Mouse (Mus musculus) testis, adult 2 months (tissue): ENCODE results near the gene Camta1. TPM values are rescaled to one million over a fixed set of nuclear protein-coding genes. Genes with fewer than 3 reads are reported as not detected.

Experiments used
- H3K27ac ChIP-seq: fragments of 200-500 bp; 2 replicates; pipeline ENCODE4 v1.5.1; 2012; ENCODE audit warnings: low read depth, low read length; ENCODE audit not compliant: control insufficient read depth, insufficient read depth
- H3K27me3 ChIP-seq: fragments of 200-500 bp; 2 replicates; pipeline ENCODE4 v1.6.1; 2012; ENCODE audit warnings: mild to moderate bottlenecking, low read length, moderate library complexity; ENCODE audit not compliant: control insufficient read depth, insufficient read depth
- H3K36me3 ChIP-seq: fragments of 200-500 bp; 2 replicates; pipeline ENCODE4 v1.6.1; 2012; ENCODE audit warnings: mild to moderate bottlenecking, low read length; ENCODE audit not compliant: control insufficient read depth, insufficient read depth
- H3K4me1 ChIP-seq: fragments of 200-500 bp; 2 replicates; pipeline ENCODE4 v1.6.1; 2012; ENCODE audit warnings: low read length; ENCODE audit not compliant: control insufficient read depth, insufficient read depth
- H3K4me3 ChIP-seq: fragments of 200-500 bp; 2 replicates; pipeline ENCODE4 v1.5.1; 2012; ENCODE audit warnings: low read depth, mild to moderate bottlenecking, low read length, moderate library complexity, mixed read lengths; ENCODE audit not compliant: control insufficient read depth
- CTCF ChIP-seq: fragments of 200-500 bp; IDR thresholded peaks from 2 replicates; pipeline ENCODE4 v1.5.1; 2012; ENCODE audit warnings: low read depth, mild to moderate bottlenecking, inconsistent platforms, low read length, moderate library complexity; ENCODE audit not compliant: control insufficient read depth, insufficient read depth, insufficient replicate concordance
- POLR2A ChIP-seq: fragments of 200-500 bp; IDR thresholded peaks from 2 replicates; pipeline ENCODE4 v1.6.1; 2012; ENCODE audit warnings: low read depth, mild to moderate bottlenecking, inconsistent platforms, low read length, moderate library complexity; ENCODE audit not compliant: control insufficient read depth
- polyA plus RNA-seq: library from polyadenylated mRNA; depleted of rRNA; stranded (reverse); fragments of >200 nt; gene quantifications from 2 replicates; pipeline ENCODE4 v1.2.3, GENCODE M21; 2012

The Camta1 gene
- polyA plus RNA-seq, 1 experiment = 15.4 TPM

GRCm38 (mm10) chr4:151385985-151386700 lies 475.5 kb downstream of the Camta1 start:
- Histone ChIP-seq H3K27me3 (no peaks in the 10 kb centered on the region), H3K27ac (no peak overlapping the region), H3K36me3 (no peaks in the 10 kb centered on the region), H3K4me3 (peak overlapping the region; percentile 76; the same call in 1 of the 2 replicates), H3K4me1 (peaks cover 11% of the 10 kb centered on the region)
- no peak for TF ChIP-seq POLR2A
- no peak for TF ChIP-seq CTCF

- no peak overlapping the region for H3K27ac ChIP-seq
- peak overlapping the region; percentile 79 for H3K4me3 ChIP-seq
- H3K4me1 ChIP-seq = peaks cover 7% of the 10 kb centered on the region; the same call in 1 of the 2 replicates
- no peaks in the 10 kb centered on the region for H3K27me3 ChIP-seq
- H3K36me3 ChIP-seq = no peaks in the 10 kb centered on the region
- TF ChIP-seq POLR2A = no peak
- TF ChIP-seq CTCF = no peak
Measured at GRCm38 (mm10) chr4:151377731-151378130, 483.9 kb downstream of the Camta1 start.

- Histone ChIP-seq H3K27me3 (no peaks in the 10 kb centered on the region), H3K4me3 (peak overlapping the region; percentile 79), H3K36me3 (no peaks in the 10 kb centered on the region), H3K27ac (peak overlapping the region; percentile 64), H3K4me1 (peaks cover 7% of the 10 kb centered on the region; the same call in 1 of the 2 replicates)
- 0 out of 2 replicates have a peak, but pooled peaks have one; percentile 24 for TF ChIP-seq POLR2A
- no peak for TF ChIP-seq CTCF
Measured at GRCm38 (mm10) chr4:151376234-151376633, 485.4 kb downstream of the Camta1 start.

- TF ChIP-seq POLR2A (no peak), CTCF (no peak)
- Histone ChIP-seq H3K4me3 (no peak overlapping the region), H3K27me3 (no peaks in the 10 kb centered on the region), H3K4me1 (peaks cover 7% of the 10 kb centered on the region; the same call in 1 of the 2 replicates), H3K36me3 (no peaks in the 10 kb centered on the region), H3K27ac (no peak overlapping the region)
Measured at GRCm38 (mm10) chr4:151372855-151373566, 488.7 kb downstream of the Camta1 start.

- TF ChIP-seq CTCF (no peak), POLR2A (no peak)
- no peaks in the 10 kb centered on the region for H3K36me3 ChIP-seq
- no peaks in the 10 kb centered on the region for H3K4me1 ChIP-seq
- H3K4me3 ChIP-seq = no peak overlapping the region
- no peaks in the 10 kb centered on the region for H3K27me3 ChIP-seq
- H3K27ac ChIP-seq = no peak overlapping the region
Measured at GRCm38 (mm10) chr4:151366941-151367545, 494.6 kb downstream of the Camta1 start.

GRCm38 (mm10) chr4:151360976-151361673 lies 500.6 kb downstream of the Camta1 start:
- H3K27me3 ChIP-seq = no peaks in the 10 kb centered on the region
- no peak overlapping the region for H3K27ac ChIP-seq
- H3K4me1 ChIP-seq = no peaks in the 10 kb centered on the region
- no peak overlapping the region for H3K4me3 ChIP-seq
- no peaks in the 10 kb centered on the region for H3K36me3 ChIP-seq
- TF ChIP-seq CTCF (no peak), POLR2A (no peak)
